Mouse (Mus musculus): Measurements from ENCODE around the gene Cyp2d9. TPM values are rescaled to one million over a fixed set of nuclear protein-coding genes. Genes with fewer than 3 reads are reported as not detected.
A peak's percentile ranks its signal among the peaks of the same experiment; 100 is the strongest.
"Not testable (repeated sequence)": the region's sequence is repeated elsewhere in the genome, so short reads cannot be mapped to it uniquely, and the experiment has no call there.

Cyp2d9 gene
- not detected for total RNA-seq (2021)
- long read RNA-seq: 0 reads

GRCm38 (mm10) chr15:82433137-82433536 is at the start of gene Cyp2d9:
TSS of gene Cyp2d9 (plus strand) at chr15:82433437.
- no peak for DNase-seq (ENCODE audit: low spot score in 2 of 2)

- no peak for DNase-seq (ENCODE audit: low spot score in 2 of 2)
Observed at GRCm38 (mm10) chr15:82385729-82386128, 47.5 kb upstream of the Cyp2d9 start.

- DNase-seq (ENCODE audit: low spot score in 2 of 2): not testable (repeated sequence)
Observed at GRCm38 (mm10) chr15:82389916-82390315, 43.3 kb upstream of the Cyp2d9 start.

- not testable (repeated sequence) for DNase-seq (ENCODE audit: low spot score in 2 of 2)
Observed at GRCm38 (mm10) chr15:82393922-82394321, 39.3 kb upstream of the Cyp2d9 start, which contains the start of gene Cyp2d11. TSS of gene Cyp2d11 (minus strand) at chr15:82394022.

- not testable (repeated sequence) for DNase-seq (ENCODE audit: low spot score in 2 of 2)
Observed at GRCm38 (mm10) chr15:82395955-82396354, 37.3 kb upstream of the Cyp2d9 start.

GRCm38 (mm10) chr15:82401516-82401915 is 31.7 kb upstream of the Cyp2d9 start:
- no peak for DNase-seq (ENCODE audit: low spot score in 2 of 2)

- DNase-seq (ENCODE audit: low spot score in 2 of 2): no peak
Observed at GRCm38 (mm10) chr15:82402106-82402505, 31.1 kb upstream of the Cyp2d9 start.

GRCm38 (mm10) chr15:82402741-82403140 is 30.5 kb upstream of the Cyp2d9 start:
- DNase-seq (ENCODE audit: low spot score in 2 of 2): no peak

GRCm38 (mm10) chr15:82403606-82404005 is 29.6 kb upstream of the Cyp2d9 start:
- no peak for DNase-seq (ENCODE audit: low spot score in 2 of 2)

- no peak for DNase-seq (ENCODE audit: low spot score in 2 of 2)
Observed at GRCm38 (mm10) chr15:82404163-82404562, 29.1 kb upstream of the Cyp2d9 start.

GRCm38 (mm10) chr15:82406981-82407380 is 26.3 kb upstream of the Cyp2d9 start, which contains the start of gene Cyp2d10:
TSS of gene Cyp2d10 (minus strand) at chr15:82407195.
- no peak for DNase-seq (ENCODE audit: low spot score in 2 of 2)

- no peak for DNase-seq (ENCODE audit: low spot score in 2 of 2)
Observed at GRCm38 (mm10) chr15:82407536-82407935, 25.7 kb upstream of the Cyp2d9 start.

- peak; percentile 78 to 89 for DNase-seq (ENCODE audit: low spot score in 2 of 2)
Observed at GRCm38 (mm10) chr15:82416797-82417789, 16.1 kb upstream of the Cyp2d9 start.

GRCm38 (mm10) chr15:82418616-82419015 is 14.6 kb upstream of the Cyp2d9 start:
- no peak for DNase-seq (ENCODE audit: low spot score in 2 of 2)

- DNase-seq (ENCODE audit: low spot score in 2 of 2): no peak
Observed at GRCm38 (mm10) chr15:82422935-82423334, 10.3 kb upstream of the Cyp2d9 start.

GRCm38 (mm10) chr15:82423471-82423870 is 9.8 kb upstream of the Cyp2d9 start:
- DNase-seq (ENCODE audit: low spot score in 2 of 2): no peak

GRCm38 (mm10) chr15:82433621-82434020 is 384 bp downstream of the Cyp2d9 start:
- no peak for DNase-seq (ENCODE audit: low spot score in 2 of 2)

- DNase-seq (ENCODE audit: low spot score in 2 of 2): no peak
Observed at GRCm38 (mm10) chr15:82434541-82434940, 1.3 kb downstream of the Cyp2d9 start.

GRCm38 (mm10) chr15:82435011-82435410 is 1.8 kb downstream of the Cyp2d9 start:
- no peak for DNase-seq (ENCODE audit: low spot score in 2 of 2)

GRCm38 (mm10) chr15:82435606-82436005 is 2.4 kb downstream of the Cyp2d9 start:
- no peak for DNase-seq (ENCODE audit: low spot score in 2 of 2)

GRCm38 (mm10) chr15:82437975-82438617 is 4.9 kb downstream of the Cyp2d9 start:
- no peak for DNase-seq (ENCODE audit: low spot score in 2 of 2)

- DNase-seq (ENCODE audit: low spot score in 2 of 2): no peak
Observed at GRCm38 (mm10) chr15:82443658-82444057, 10.4 kb downstream of the Cyp2d9 start.
